Mouse (Mus musculus) hindbrain, embryonic 14.5 days (tissue): ENCODE measurements around the gene Cps1. TPM values are rescaled to one million over a fixed set of nuclear protein-coding genes. Genes with fewer than 3 reads are reported as not detected.

Source experiments
- ATAC-seq: fragments of 200-750 bp; cut with Nextera tagmentation; 2 replicates; pipeline ENCODE4 v1.8.0; 2017; ENCODE audit warnings: moderate number of reproducible peaks, mild to moderate bottlenecking, moderate TSS enrichment, moderate library complexity; ENCODE audit not compliant: low FRiP score
- DNase-seq: peaks from one replicate; pipeline ENCODE4 v3.0.0-alpha.2; 2015; ENCODE audit warnings: low spot score
- H3K27ac ChIP-seq: fragments of 300-500 bp; sonication (generic); 2 replicates; pipeline ENCODE4 v1.5.1; 2014; ENCODE audit warnings: mild to moderate bottlenecking, moderate library complexity
- H3K27me3 ChIP-seq: fragments of 300-500 bp; sonication (generic); 2 replicates; pipeline ENCODE4 v1.6.1; 2014; ENCODE audit warnings: mild to moderate bottlenecking, low read length, mixed read lengths; ENCODE audit not compliant: control insufficient read depth, insufficient read depth
- H3K36me3 ChIP-seq: fragments of 300-500 bp; sonication (generic); replicated peaks from 2 replicates; pipeline ENCODE4 v1.6.1; 2014; ENCODE audit not compliant: control insufficient read depth, insufficient read depth
- H3K4me1 ChIP-seq: fragments of 300-500 bp; sonication (generic); replicated peaks from 2 replicates; pipeline ENCODE4 v1.6.1; 2014; ENCODE audit warnings: antibody characterized with exemption, low read length, mixed read lengths; ENCODE audit not compliant: control insufficient read depth, insufficient read depth
- H3K4me2 ChIP-seq: fragments of 300-500 bp; sonication (generic); replicated peaks from 2 replicates; pipeline ENCODE4 v1.6.1; 2014; ENCODE audit warnings: mild to moderate bottlenecking, moderate library complexity
- H3K4me3 ChIP-seq: fragments of 300-500 bp; sonication (generic); replicated peaks from 2 replicates; pipeline ENCODE4 v1.5.1; 2014; ENCODE audit warnings: mild to moderate bottlenecking, low read length
- H3K9ac ChIP-seq: fragments of 300-500 bp; sonication (generic); 2 replicates; pipeline ENCODE4 v1.6.1; 2014
- H3K9me3 ChIP-seq: fragments of 300-500 bp; sonication (generic); 2 replicates; pipeline ENCODE4 v1.6.1; 2016; ENCODE audit warnings: low read length; ENCODE audit not compliant: control insufficient read depth
- WGBS: fragments of 180-500 bp; shearing (Covaris S2); extraction: QIAGEN DNeasy Blood & Tissue Kit; methylation state at CpG from one replicate; pipeline ENCODE4 v1.1.7; 2014; 5-methylcytosine and 5-hydroxymethylcytosine counted together
- polyA plus RNA-seq: library from polyadenylated mRNA; unstranded; fragments of >200 nt; fragmentation: Nextera tagmentation; extraction: Ambion mirVana; gene quantifications from 2 replicates; pipeline ENCODE4 v1.2.1, GENCODE M21; 2014

Gene Cps1
- polyA plus RNA-seq, 1 experiment from 2014 or later: 0.28 TPM

- ATAC-seq (no peak), DNase-seq (no peak)
- Histone ChIP-seq H3K4me1 (no peaks in the 10 kb centered on the region), H3K9ac (no peak overlapping the region), H3K4me2 (no peak overlapping the region), H3K27me3 (no peaks in the 10 kb centered on the region), H3K9me3 (no peaks in the 10 kb centered on the region), H3K36me3 (no peaks in the 10 kb centered on the region), H3K4me3 (no peak overlapping the region), H3K27ac (no peak overlapping the region)
- WGBS: 93% methylated on average over 2 of the region's 2 CpGs
Observed at GRCm38 (mm10) chr1:67197335-67197734, 74.5 kb downstream of the Cps1 start.

GRCm38 (mm10) chr1:67218339-67218944, 95.6 kb downstream of the Cps1 start:
- peak; percentile 69 for DNase-seq
- H3K4me2 ChIP-seq: no peak overlapping the region
- H3K9ac ChIP-seq: no peak overlapping the region
- H3K4me3 ChIP-seq: no peak overlapping the region
- 0 out of 2 replicates have a peak overlapping the region, but pooled peaks have one; percentile 7 for H3K27ac ChIP-seq
- no peaks in the 10 kb centered on the region for H3K9me3 ChIP-seq
- H3K36me3 ChIP-seq: no peaks in the 10 kb centered on the region
- WGBS: 34% methylated on average over 2 of the region's 2 CpGs
- no peaks in the 10 kb centered on the region for H3K27me3 ChIP-seq
- H3K4me1 ChIP-seq: peaks cover 5% of the 10 kb centered on the region; the same call in 1 of the 2 replicates
- peak; percentile 24; the same call in 1 of the 2 replicates for ATAC-seq

- DNase-seq: no peak
- H3K36me3 ChIP-seq: no peaks in the 10 kb centered on the region
- no peaks in the 10 kb centered on the region for H3K27me3 ChIP-seq
- H3K27ac ChIP-seq: no peak overlapping the region
- no peak overlapping the region for H3K4me2 ChIP-seq
- H3K9me3 ChIP-seq: no peaks in the 10 kb centered on the region
- H3K9ac ChIP-seq: no peak overlapping the region
- no peak for ATAC-seq
- no peak overlapping the region for H3K4me3 ChIP-seq
- H3K4me1 ChIP-seq: peaks cover 2% of the 10 kb centered on the region; the same call in 1 of the 2 replicates
- 56% methylated on average over 7 of the region's 7 CpGs for WGBS
Observed at GRCm38 (mm10) chr1:67223666-67224065, 100.8 kb downstream of the Cps1 start.

- no peaks in the 10 kb centered on the region for H3K4me1 ChIP-seq
- H3K4me2 ChIP-seq: no peak overlapping the region
- ATAC-seq (no peak), DNase-seq (no peak)
- H3K27me3 ChIP-seq: no peaks in the 10 kb centered on the region
- 87% methylated on average over 2 of the region's 2 CpGs for WGBS
- no peaks in the 10 kb centered on the region for H3K9me3 ChIP-seq
- H3K9ac ChIP-seq: no peak overlapping the region
- H3K36me3 ChIP-seq: no peaks in the 10 kb centered on the region
- H3K4me3 ChIP-seq: no peak overlapping the region
- no peak overlapping the region for H3K27ac ChIP-seq
Observed at GRCm38 (mm10) chr1:67234861-67235260, 112.0 kb downstream of the Cps1 start.

- H3K27ac ChIP-seq: no peak overlapping the region
- H3K4me2 ChIP-seq: no peak overlapping the region
- ATAC-seq (no peak), DNase-seq (no peak)
- no peaks in the 10 kb centered on the region for H3K36me3 ChIP-seq
- no peak overlapping the region for H3K4me3 ChIP-seq
- H3K9me3 ChIP-seq: no peaks in the 10 kb centered on the region
- H3K4me1 ChIP-seq: no peaks in the 10 kb centered on the region
- WGBS: 68% methylated on average over 7 of the region's 7 CpGs
- H3K9ac ChIP-seq: no peak overlapping the region
- H3K27me3 ChIP-seq: no peaks in the 10 kb centered on the region
Observed at GRCm38 (mm10) chr1:67235468-67236217, 112.8 kb downstream of the Cps1 start.

- no peak for DNase-seq
- no peaks in the 10 kb centered on the region for H3K9me3 ChIP-seq
- no peak overlapping the region for H3K4me2 ChIP-seq
- H3K27me3 ChIP-seq: no peaks in the 10 kb centered on the region
- H3K9ac ChIP-seq: no peak overlapping the region
- no peaks in the 10 kb centered on the region for H3K4me1 ChIP-seq
- 79% methylated on average over 1 of the region's 1 CpGs for WGBS
- H3K36me3 ChIP-seq: no peaks in the 10 kb centered on the region
- no peak overlapping the region for H3K27ac ChIP-seq
- ATAC-seq: no peak
- no peak overlapping the region for H3K4me3 ChIP-seq
Observed at GRCm38 (mm10) chr1:67238446-67238845, 115.6 kb downstream of the Cps1 start.

- Histone ChIP-seq H3K9me3 (no peaks in the 10 kb centered on the region), H3K9ac (no peak overlapping the region), H3K36me3 (no peaks in the 10 kb centered on the region), H3K27ac (no peak overlapping the region), H3K4me2 (no peak overlapping the region), H3K27me3 (no peaks in the 10 kb centered on the region), H3K4me1 (no peaks in the 10 kb centered on the region), H3K4me3 (no peak overlapping the region)
- 95% methylated on average over 1 of the region's 1 CpGs for WGBS
- DNase-seq: no peak
- ATAC-seq: no peak
Observed at GRCm38 (mm10) chr1:67238941-67239340, 116.1 kb downstream of the Cps1 start.

- ATAC-seq (no peak), DNase-seq (no peak)
- 37% methylated on average over 1 of the region's 1 CpGs for WGBS
- no peak overlapping the region for H3K27ac ChIP-seq
- no peaks in the 10 kb centered on the region for H3K36me3 ChIP-seq
- H3K9me3 ChIP-seq: no peaks in the 10 kb centered on the region
- H3K27me3 ChIP-seq: no peaks in the 10 kb centered on the region
- no peaks in the 10 kb centered on the region for H3K4me1 ChIP-seq
- no peak overlapping the region for H3K4me2 ChIP-seq
- H3K9ac ChIP-seq: no peak overlapping the region
- no peak overlapping the region for H3K4me3 ChIP-seq
Observed at GRCm38 (mm10) chr1:67265222-67265621, 142.4 kb downstream of the Cps1 start.

- H3K27me3 ChIP-seq: no peaks in the 10 kb centered on the region
- no peak overlapping the region for H3K27ac ChIP-seq
- no peak overlapping the region for H3K4me2 ChIP-seq
- no peak overlapping the region for H3K9ac ChIP-seq
- no peaks in the 10 kb centered on the region for H3K36me3 ChIP-seq
- no peaks in the 10 kb centered on the region for H3K9me3 ChIP-seq
- ATAC-seq: no peak
- no peak for DNase-seq
- H3K4me3 ChIP-seq: no peak overlapping the region
- H3K4me1 ChIP-seq: no peaks in the 10 kb centered on the region
Observed at GRCm38 (mm10) chr1:67267972-67268371, 145.1 kb downstream of the Cps1 start.
